Mouse (Mus musculus): Measurements from ENCODE around the gene Emid1. TPM values are rescaled to one million over a fixed set of nuclear protein-coding genes. Genes with fewer than 3 reads are reported as not detected.

Gene Emid1
- polyA plus RNA-seq (2012; rRNA removed; ENCODE audit: low replicate concordance), result 4.0 and 57.9 TPM in 2 replicates

GRCm38 (mm10) chr11:5151680-5152337 is at the start of gene Emid1:
Emid1 (minus strand) TSS chr11:5152257.

GRCm38 (mm10) chr11:5098736-5099542 is 53.1 kb downstream of the Emid1 start, which contains the start of the genes Rhbdd3 and Ewsr1:
Rhbdd3 (plus strand) TSS chr11:5098926.
Ewsr1 (minus strand) TSS chr11:5099266.

GRCm38 (mm10) chr11:5065056-5065821 is 86.8 kb downstream of the Emid1 start, which contains the start of gene Gas2l1:
Gas2l1 (minus strand) TSS chr11:5065327.

GRCm38 (mm10) chr11:5057856-5058641 is 94.0 kb downstream of the Emid1 start, which contains the start of gene Rasl10a:
Rasl10a (plus strand) TSS chr11:5058128.

Other genes with a start within 250 kb of the Emid1 start
- 0.09 TPM in 1 of 2 replicates, not detected in the other for gene Nefh, start 204.2 kb downstream of the Emid1 start, polyA plus RNA-seq (2012; rRNA removed; ENCODE audit: low replicate concordance)
- 85.0 and 92.8 TPM in 2 replicates for gene Ap1b1, start 165.4 kb downstream of the Emid1 start, polyA plus RNA-seq (2012; rRNA removed; ENCODE audit: low replicate concordance)
- 1.6 and 7.2 TPM in 2 replicates for gene Rasl10a, start 94.1 kb downstream of the Emid1 start, polyA plus RNA-seq (2012; rRNA removed; ENCODE audit: low replicate concordance)
- 85.7 and 101 TPM in 2 replicates for gene Gas2l1, start 86.9 kb downstream of the Emid1 start, polyA plus RNA-seq (2012; rRNA removed; ENCODE audit: low replicate concordance)
- 37.1 and 38.6 TPM in 2 replicates for gene Rhbdd3, start 53.3 kb downstream of the Emid1 start, polyA plus RNA-seq (2012; rRNA removed; ENCODE audit: low replicate concordance)
- gene Ewsr1, start 53.0 kb downstream of the Emid1 start, polyA plus RNA-seq (2012; rRNA removed; ENCODE audit: low replicate concordance), result 188 and 363 TPM in 2 replicates
- gene Kremen1, start 109.3 kb upstream of the Emid1 start, polyA plus RNA-seq (2012; rRNA removed; ENCODE audit: low replicate concordance), result 22.2 and 34.9 TPM in 2 replicates

Measured in subcutaneous adipose tissue, adult 2 months (tissue).